Mouse (Mus musculus) ES-E14 (cell line): ENCODE results near the gene Mxra7. TPM values are rescaled to one million over a fixed set of nuclear protein-coding genes. Genes with fewer than 3 reads are reported as not detected.

ENCODE experiments used
- DNase-seq: peaks from one replicate; pipeline ENCODE4 v3.0.0-alpha.2; 2013; ENCODE audit warnings: low read depth, low spot score
- H3K27ac ChIP-seq: 2 replicates; pipeline ENCODE4 v1.5.1; 2012; ENCODE audit warnings: low read depth, mild to moderate bottlenecking, low read length, moderate library complexity, mixed read lengths; ENCODE audit not compliant: poor library complexity, insufficient read depth, severe bottlenecking
- H3K36me3 ChIP-seq: 2 replicates; pipeline ENCODE4 v1.6.1; 2012; ENCODE audit warnings: mild to moderate bottlenecking, low read length, moderate library complexity, mixed read lengths; ENCODE audit not compliant: control insufficient read depth, poor library complexity, insufficient read depth, severe bottlenecking
- H3K4me1 ChIP-seq, 2 experiments: fragments of 150-350 bp in 1 of 2; sonication (generic) in 1 of 2; 2 replicates each; pipeline ENCODE4 v1.6.1; 2012; ENCODE audit warnings: low read length in 2 of 2, mild to moderate bottlenecking in 1 of 2, mixed read lengths in 1 of 2; ENCODE audit not compliant: control insufficient read depth in 2 of 2, insufficient read depth in 2 of 2, poor library complexity in 1 of 2
- H3K4me3 ChIP-seq, 2 experiments: fragments of 150-350 bp in 1 of 2; sonication (generic) in 1 of 2; 2 replicates each; pipeline ENCODE4 v1.5.1; 2012; ENCODE audit warnings: low read length in 2 of 2, low read depth in 1 of 2, mild to moderate bottlenecking in 1 of 2, mixed read lengths in 1 of 2; ENCODE audit not compliant: insufficient read depth in 1 of 2, poor library complexity in 1 of 2, severe bottlenecking in 1 of 2
- H3K9ac ChIP-seq: 2 replicates; pipeline ENCODE4 v1.6.1; 2012; ENCODE audit warnings: low read depth, mild to moderate bottlenecking, low read length, mixed read lengths; ENCODE audit not compliant: poor library complexity, insufficient read depth, severe bottlenecking
- H3K9me3 ChIP-seq: fragments of 150-350 bp; sonication (generic); 2 replicates; pipeline ENCODE4 v1.6.1; 2012; ENCODE audit warnings: low read depth, mild to moderate bottlenecking, low read length; ENCODE audit not compliant: control insufficient read depth, insufficient read depth
- CHD2 ChIP-seq: IDR thresholded peaks from 2 replicates; pipeline ENCODE4 v1.6.1; 2014; ENCODE audit warnings: mild to moderate bottlenecking, low read depth, low read length, inconsistent platforms
- HCFC1 ChIP-seq: IDR thresholded peaks from 2 replicates; pipeline ENCODE4 v1.6.1; 2012; ENCODE audit warnings: low read length, inconsistent platforms, borderline replicate concordance; ENCODE audit not compliant: insufficient read depth
- MAFK ChIP-seq: IDR thresholded peaks from 2 replicates; pipeline ENCODE4 v1.6.1; 2014; ENCODE audit warnings: mild to moderate bottlenecking, low read depth, low read length, inconsistent platforms; ENCODE audit not compliant: insufficient read depth
- ZC3H11A ChIP-seq: IDR thresholded peaks from 2 replicates; pipeline ENCODE4 v1.6.1; 2012; ENCODE audit warnings: low read depth, mild to moderate bottlenecking, inconsistent platforms, low read length, borderline replicate concordance
- ZNF384 ChIP-seq: IDR thresholded peaks from 2 replicates; pipeline ENCODE4 v1.6.1; 2012; ENCODE audit warnings: low read depth, low read length, inconsistent platforms
- in situ Hi-C, 2 experiments: fragments of 600-800 bp; cut with MboI; formaldehyde crosslinking; loops; one replicate each; pipeline ENCODE4 v1.15.1; 2025; ENCODE audit warnings: low sequenced_read_pairs in 2 of 2, inconsistent platforms in 1 of 2; ENCODE audit not compliant: unreplicated experiment in 2 of 2
- total RNA-seq: library from RNA; depleted of rRNA; stranded (reverse); fragments of 300-350 nt; gene quantifications from 2 replicates; pipeline ENCODE4 v1.2.3, GENCODE M21; 2012

Gene Mxra7
- total RNA-seq, 1 experiment: 5.8 TPM

DNA sequence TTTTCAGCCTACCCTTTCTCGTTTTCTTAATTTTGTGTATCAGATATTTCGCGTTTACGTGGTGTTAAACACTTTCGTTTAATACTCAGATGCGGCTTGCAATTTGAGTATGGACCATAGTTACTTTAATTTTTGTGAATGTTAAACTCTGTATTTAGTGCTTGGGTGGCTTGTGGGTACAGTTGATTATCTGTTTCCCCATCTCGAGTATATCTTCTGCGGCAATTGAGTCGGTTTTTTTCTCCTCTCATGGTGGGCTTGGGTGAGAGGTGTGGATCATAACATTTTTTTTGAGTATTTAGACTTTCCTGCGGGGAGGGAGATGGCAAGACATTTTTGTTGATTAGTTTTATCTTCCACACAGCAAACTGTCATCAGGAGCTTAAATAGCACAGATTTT lies 26.4 kb upstream of the Mxra7 start:
- no peak overlapping the region for H3K27ac ChIP-seq
- H3K4me1 ChIP-seq: no peaks in the 10 kb centered on the region
- in situ Hi-C loops: no loop called here
- no peak for TF ChIP-seq ZNF384
- H3K36me3 ChIP-seq: peaks cover 21% of the 10 kb centered on the region
- no peak for DNase-seq
- H3K9ac ChIP-seq: peak overlapping the region; percentile 94
- no peaks in the 10 kb centered on the region for H3K9me3 ChIP-seq
- peak overlapping the region; percentile 81 to 94 for H3K4me3 ChIP-seq

DNA sequence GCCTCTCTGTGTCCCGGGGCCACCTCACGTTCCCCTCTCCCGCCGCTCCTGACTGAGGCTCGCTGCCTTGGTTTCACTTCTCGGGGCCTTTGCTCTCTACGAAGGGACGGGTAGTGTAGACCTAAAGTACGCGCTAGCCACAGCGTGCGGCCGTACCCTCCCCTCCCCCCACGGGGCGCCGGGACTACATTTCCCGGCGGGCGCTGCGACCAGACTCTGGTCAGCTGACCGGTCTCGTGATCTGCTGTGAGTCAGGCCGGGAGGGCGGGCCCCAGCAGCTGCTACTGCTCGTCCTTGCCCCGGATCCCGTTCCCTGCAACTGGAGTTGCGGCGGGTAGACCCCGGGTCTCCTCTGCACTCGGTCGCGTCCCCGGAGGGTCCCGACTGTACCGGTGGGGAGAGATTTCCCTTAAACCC lies 25.7 kb upstream of the Mxra7 start:
- Histone ChIP-seq H3K9ac (peak overlapping the region; percentile 100), H3K4me3 (peak overlapping the region; percentile 81 to 94), H3K27ac (peak overlapping the region; percentile 100), H3K4me1 (no peaks in the 10 kb centered on the region), H3K9me3 (no peaks in the 10 kb centered on the region), H3K36me3 (peaks cover 24% of the 10 kb centered on the region)
- in situ Hi-C loops: no loop called here
- TF ChIP-seq ZNF384 (no peak), HCFC1 (peak; percentile 98), CHD2 (peak; percentile 16; the same call in 1 of the 2 replicates)
- DNase-seq: peak; percentile 86

DNA sequence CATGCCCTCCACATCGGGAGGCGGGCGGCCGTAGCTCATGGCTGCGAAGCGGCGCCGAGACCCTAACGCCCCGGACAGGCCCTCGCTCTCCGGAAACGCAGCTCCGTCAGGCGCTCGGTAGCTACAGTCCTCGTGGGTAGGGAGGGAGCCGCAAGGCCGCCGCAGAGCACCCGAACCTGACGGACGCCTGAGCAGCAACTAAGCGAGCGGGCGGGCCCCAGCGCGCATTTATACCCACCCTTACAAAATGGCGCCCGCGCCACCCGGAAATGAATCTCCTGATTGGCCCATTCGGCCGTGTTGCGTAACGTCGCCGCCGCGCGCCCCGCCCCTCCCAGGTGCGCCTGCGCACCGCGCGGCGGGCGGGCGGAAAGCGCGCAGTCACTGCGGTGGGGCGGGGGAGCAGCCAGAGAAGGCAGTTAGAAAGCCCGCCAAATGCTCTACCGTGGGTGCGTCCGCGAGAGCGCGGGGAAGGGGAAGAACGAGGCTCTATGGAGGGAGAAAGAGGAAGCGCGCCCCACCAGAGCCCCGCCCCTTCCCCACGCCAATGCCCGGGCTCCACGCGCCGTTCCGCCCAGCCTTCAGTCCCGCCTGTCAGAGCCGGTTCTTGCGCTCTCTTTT lies 25.2 kb upstream of the Mxra7 start, which contains the start of gene Srsf2:
Srsf2 (minus strand) TSS at position 204 of the 621 bp plus-strand sequence.
- in situ Hi-C loops: no loop called here
- Histone ChIP-seq H3K9ac (peak within 1 kb of the TSS; percentile 100), H3K27ac (peak within 1 kb of the TSS; percentile 100), H3K36me3 (peaks cover 26% of the 10 kb centered on the region), H3K4me1 (no peaks in the 10 kb centered on the region), H3K4me3 (peak within 1 kb of the TSS; percentile 81 to 94), H3K9me3 (no peaks in the 10 kb centered on the region)
- DNase-seq: peak; percentile 83
- TF ChIP-seq ZC3H11A (no peak), ZNF384 (no peak), MAFK (peak; percentile 98), CHD2 (no peak), HCFC1 (0 out of 2 replicates have a peak, but pooled peaks have one; percentile 61)

DNA sequence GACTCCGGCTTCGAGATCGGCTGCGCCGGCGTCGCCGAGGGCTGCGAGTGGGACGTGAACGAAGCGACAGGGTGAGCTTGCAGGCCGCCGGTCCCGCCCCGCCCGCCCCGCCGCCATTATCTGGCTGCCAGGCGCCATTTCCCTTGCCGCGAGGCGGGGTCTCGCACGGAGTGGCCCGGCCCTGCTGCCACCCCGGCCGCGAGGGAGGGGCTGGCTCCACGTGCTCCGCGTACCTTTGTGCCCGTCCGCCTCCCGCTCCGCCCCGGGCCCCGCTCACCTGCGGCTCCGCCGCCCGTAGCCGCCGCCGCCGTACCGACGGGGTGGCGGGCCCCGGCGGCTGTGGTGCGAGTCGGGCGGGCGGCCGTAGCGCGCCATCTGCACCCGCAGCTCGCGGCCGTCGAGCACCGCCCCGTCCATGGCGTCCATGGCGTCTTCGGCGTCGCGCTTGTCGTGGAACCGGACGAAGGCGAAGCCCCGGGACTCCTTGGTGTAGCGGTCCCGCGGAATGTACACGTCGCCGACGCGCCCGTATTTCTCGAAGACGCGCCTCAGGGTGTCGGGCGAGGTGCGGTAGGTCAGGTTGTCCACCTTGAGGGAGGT lies 24.5 kb upstream of the Mxra7 start, which contains the start of gene Mfsd11:
Mfsd11 (plus strand) TSS at position 150 of the 600 bp plus-strand sequence.
- Histone ChIP-seq H3K9me3 (no peaks in the 10 kb centered on the region), H3K4me1 (no peaks in the 10 kb centered on the region), H3K9ac (peak within 1 kb of the TSS; percentile 100), H3K27ac (peak within 1 kb of the TSS; percentile 100), H3K4me3 (peak within 1 kb of the TSS; percentile 81 to 94), H3K36me3 (peaks cover 27% of the 10 kb centered on the region)
- no peak for DNase-seq
- TF ChIP-seq ZC3H11A: no peak
- TF ChIP-seq CHD2: no peak
- no peak for TF ChIP-seq ZNF384
- in situ Hi-C loops: no loop called here
